Comparison of ENCODE assay signal across 38 mouse cellular contexts in the genomic region with DNA sequence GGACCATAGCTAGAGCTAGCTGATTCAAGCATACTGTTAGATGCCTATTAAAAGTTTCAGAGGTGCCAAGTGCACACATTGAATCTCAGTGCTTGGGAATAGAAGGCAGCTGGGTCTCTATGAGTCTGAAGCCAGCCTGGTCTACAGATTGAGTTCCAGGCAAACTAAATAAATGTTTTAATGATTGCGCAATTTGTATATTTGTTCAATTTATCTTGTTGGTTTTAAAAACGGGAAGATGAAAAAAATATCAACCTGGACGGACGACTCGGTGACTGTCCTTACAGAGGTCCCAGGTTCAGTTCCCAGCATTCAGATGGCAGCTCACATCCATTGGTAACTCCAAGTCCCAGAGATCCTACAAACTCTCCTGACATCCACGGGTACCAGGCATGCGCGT. TPM values are rescaled to one million over a fixed set of nuclear protein-coding genes. Genes with fewer than 3 reads are reported as not detected.
"Had no signal": no experiment of that assay in that cellular context is flagged by ENCODE, and none has a peak within 500 bp of the region (broad histone marks: within the 10 kb centered on the region; RNA-seq: fewer than 3 reads in every experiment).

No protein-coding gene starts in this region.

- H3K27ac ChIP-seq: embryonic facial prominence, embryonic 10.5 days; embryonic facial prominence, embryonic 12.5 days; embryonic facial prominence, embryonic 13.5 days; embryonic facial prominence, embryonic 15.5 days; forebrain, embryonic 10.5 days; forebrain, embryonic 12.5 days; forebrain, embryonic 13.5 days; forebrain, embryonic 15.5 days; gastrocnemius, adult 2 months; heart, adult 2 months had no signal

- H3K4me1 ChIP-seq: embryonic facial prominence, embryonic 12.5 days had no signal

- ATAC-seq: forebrain, embryonic 13.5 days; forebrain, embryonic 14.5 days; forebrain, embryonic 15.5 days; forebrain, embryonic 16.5 days; forebrain, postnatal 0 days had no signal

- H3K9me3 ChIP-seq: embryonic facial prominence, embryonic 10.5 days; embryonic facial prominence, embryonic 12.5 days; embryonic facial prominence, embryonic 13.5 days; embryonic facial prominence, embryonic 15.5 days; forebrain, embryonic 10.5 days; forebrain, embryonic 12.5 days; forebrain, embryonic 13.5 days; forebrain, embryonic 15.5 days had no signal

- DNase-seq: cerebellum, adult 8-10 months; cerebellum, adult 9-10 months; cerebellum, adult 9-11 months; cerebellum, postnatal 10 days; cerebellum, postnatal 14 days; cerebellum, postnatal 25 days; cerebellum, postnatal 36 days; embryo, embryonic 11 days; forebrain, postnatal 0 days; gastrocnemius, adult 2 months; gastrocnemius, postnatal 10 days; gastrocnemius, postnatal 14 days; gastrocnemius, postnatal 25 days; gastrocnemius, postnatal 36 days; heart, adult 18-20 months; heart, adult 2 months had no signal

- H3K27me3 ChIP-seq: embryonic facial prominence, embryonic 15.5 days; forebrain, embryonic 13.5 days; forebrain, embryonic 15.5 days had no signal

- H3K4me2 ChIP-seq: embryonic facial prominence, embryonic 12.5 days; embryonic facial prominence, embryonic 13.5 days; embryonic facial prominence, embryonic 15.5 days; forebrain, embryonic 12.5 days; forebrain, embryonic 13.5 days; forebrain, embryonic 15.5 days had no signal

- H3K9ac ChIP-seq: embryonic facial prominence, embryonic 12.5 days; embryonic facial prominence, embryonic 13.5 days; embryonic facial prominence, embryonic 15.5 days; forebrain, embryonic 12.5 days; forebrain, embryonic 13.5 days; forebrain, embryonic 15.5 days; forebrain, postnatal 0 days had no signal

- H3K4me3 ChIP-seq: embryonic facial prominence, embryonic 10.5 days; embryonic facial prominence, embryonic 12.5 days; embryonic facial prominence, embryonic 13.5 days; embryonic facial prominence, embryonic 15.5 days; erythroblast, embryonic 14.5 days; forebrain, embryonic 10.5 days; forebrain, embryonic 12.5 days; forebrain, embryonic 13.5 days; forebrain, embryonic 15.5 days; gastrocnemius, adult 2 months; heart, adult 2 months had no signal

- H3K36me3 ChIP-seq: embryonic facial prominence, embryonic 10.5 days; embryonic facial prominence, embryonic 12.5 days; embryonic facial prominence, embryonic 13.5 days; embryonic facial prominence, embryonic 15.5 days; forebrain, embryonic 10.5 days; forebrain, embryonic 12.5 days; forebrain, embryonic 15.5 days had no signal

RNA-seq across cellular contexts. Expression of a gene that starts 2.0 kb away (rescaled TPM):
- total RNA-seq: common myeloid progenitor, adult 5-6 weeks; gastrocnemius, adult 18-20 months; gastrocnemius, adult 2 months; gastrocnemius, adult 8-10 months; gastrocnemius, postnatal 10 days; gastrocnemius, postnatal 14 days; gastrocnemius, postnatal 25 days; gastrocnemius, postnatal 36 days; gastrocnemius, postnatal 4 days; granulocyte monocyte progenitor cell, adult 5-6 weeks; heart, adult 18-20 months; heart, adult 2 months; heart, adult 8-10 months had no signal
- polyA plus RNA-seq: cortical plate, adult 2 months; embryonic facial prominence, embryonic 11.5 days; embryonic facial prominence, embryonic 13.5 days; embryonic facial prominence, embryonic 14.5 days; embryonic facial prominence, embryonic 15.5 days; erythroblast, embryonic 14.5 days; forebrain, embryonic 15.5 days; frontal cortex, adult 2 months; gonadal fat pad, adult 2 months; heart, adult 2 months had no signal
